Mouse (Mus musculus): Measurements from ENCODE around the gene 2700081O15Rik. TPM values are rescaled to one million over a fixed set of nuclear protein-coding genes. Genes with fewer than 3 reads are reported as not detected.

Gene 2700081O15Rik
- polyA plus RNA-seq, 1 experiment from 2014 or later = 17.2 TPM

- ATAC-seq (ENCODE audit: low FRiP score, low read depth) = no peak
- peaks cover 27% of the 10 kb centered on the region for H3K36me3 ChIP-seq
- peak overlapping the region; percentile 93 for H3K4me2 ChIP-seq
Observed at GRCm38 (mm10) chr19:7422656-7423027, 5.2 kb downstream of the 2700081O15Rik start.

GRCm38 (mm10) chr19:7423028-7423655 lies 5.7 kb downstream of the 2700081O15Rik start:
- Histone ChIP-seq H3K4me2 (peak overlapping the region; percentile 93), H3K27ac (replicated peaks) (peak overlapping the region; percentile 86), H3K27me3 (no peaks in the 10 kb centered on the region), H3K9me3 (no peaks in the 10 kb centered on the region), H3K36me3 (peaks cover 32% of the 10 kb centered on the region), H3K4me1 (replicated peaks) (peaks cover 68% of the 10 kb centered on the region), H3K9ac (peak overlapping the region; percentile 55), H3K4me3 (peak overlapping the region; percentile 34)
- ATAC-seq (ENCODE audit: low FRiP score, low read depth) = peak; percentile 77
- 6% methylated on average over 51 of the region's 51 CpGs for WGBS

More at GRCm38 (mm10) chr19:7422656-7423027, 5.2 kb downstream of the 2700081O15Rik start:
- peak overlapping the region; percentile 55 for H3K9ac ChIP-seq
- peak overlapping the region; percentile 34 for H3K4me3 ChIP-seq
- 13% methylated on average over 29 of the region's 35 CpGs for WGBS
- no peaks in the 10 kb centered on the region for H3K27me3 ChIP-seq
- peak overlapping the region; percentile 86 for H3K27ac ChIP-seq (replicated peaks)
- H3K4me1 ChIP-seq (replicated peaks) = peaks cover 68% of the 10 kb centered on the region
- no peaks in the 10 kb centered on the region for H3K9me3 ChIP-seq

GRCm38 (mm10) chr19:7423656-7424030 lies 6.2 kb downstream of the 2700081O15Rik start:
- Histone ChIP-seq H3K4me1 (replicated peaks) (peaks cover 68% of the 10 kb centered on the region), H3K27me3 (no peaks in the 10 kb centered on the region), H3K36me3 (peaks cover 37% of the 10 kb centered on the region), H3K9ac (peak overlapping the region; percentile 55), H3K9me3 (no peaks in the 10 kb centered on the region), H3K27ac (replicated peaks) (peak overlapping the region; percentile 86), H3K4me2 (peak overlapping the region; percentile 93), H3K4me3 (peak overlapping the region; percentile 34)
- no peak; the same call in 1 of the 2 replicates for ATAC-seq (ENCODE audit: low FRiP score, low read depth)
- WGBS = 17% methylated on average over 16 of the region's 16 CpGs

GRCm38 (mm10) chr19:7424131-7424530 lies 6.7 kb downstream of the 2700081O15Rik start:
- no peaks in the 10 kb centered on the region for H3K9me3 ChIP-seq
- H3K27ac ChIP-seq (replicated peaks) = peak overlapping the region; percentile 86
- H3K4me3 ChIP-seq = peak overlapping the region; percentile 34
- 44% methylated on average over 7 of the region's 7 CpGs for WGBS
- H3K36me3 ChIP-seq = peaks cover 41% of the 10 kb centered on the region
- no peaks in the 10 kb centered on the region for H3K27me3 ChIP-seq
- peaks cover 64% of the 10 kb centered on the region for H3K4me1 ChIP-seq (replicated peaks)
- ATAC-seq (ENCODE audit: low FRiP score, low read depth) = no peak
- H3K9ac ChIP-seq = peak overlapping the region; percentile 55; the same call in 1 of the 2 replicates
- H3K4me2 ChIP-seq = peak overlapping the region; percentile 93

GRCm38 (mm10) chr19:7424590-7425397 lies 7.4 kb downstream of the 2700081O15Rik start:
- WGBS = 51% methylated on average over 8 of the region's 8 CpGs
- Histone ChIP-seq H3K4me3 (peak overlapping the region; percentile 34; the same call in 1 of the 2 replicates), H3K9ac (peak overlapping the region; percentile 5; the same call in 1 of the 2 replicates), H3K4me2 (peak overlapping the region; percentile 93), H3K9me3 (no peaks in the 10 kb centered on the region), H3K36me3 (peaks cover 47% of the 10 kb centered on the region), H3K27ac (replicated peaks) (peak overlapping the region; percentile 86), H3K4me1 (replicated peaks) (peaks cover 57% of the 10 kb centered on the region), H3K27me3 (no peaks in the 10 kb centered on the region)
- ATAC-seq (ENCODE audit: low FRiP score, low read depth) = no peak

- peaks cover 51% of the 10 kb centered on the region for H3K4me1 ChIP-seq (replicated peaks)
Observed at GRCm38 (mm10) chr19:7425398-7425775, 8.0 kb downstream of the 2700081O15Rik start.

GRCm38 (mm10) chr19:7434887-7435286 lies 17.5 kb downstream of the 2700081O15Rik start:
- peaks cover 3% of the 10 kb centered on the region; the same call in 1 of the 2 replicates for H3K4me1 ChIP-seq (replicated peaks)
- H3K36me3 ChIP-seq = peaks cover 50% of the 10 kb centered on the region
- no peak overlapping the region for H3K4me2 ChIP-seq
- H3K9me3 ChIP-seq = no peaks in the 10 kb centered on the region
- WGBS = 82% methylated on average over 2 of the region's 2 CpGs
- no peak overlapping the region for H3K4me3 ChIP-seq
- no peak for ATAC-seq (ENCODE audit: low FRiP score, low read depth)
- H3K9ac ChIP-seq = no peak overlapping the region
- H3K27me3 ChIP-seq = no peaks in the 10 kb centered on the region
- H3K27ac ChIP-seq (replicated peaks) = no peak overlapping the region

More at GRCm38 (mm10) chr19:7425398-7425775, 8.0 kb downstream of the 2700081O15Rik start:
- no peaks in the 10 kb centered on the region for H3K9me3 ChIP-seq
- WGBS = 47% methylated on average over 3 of the region's 3 CpGs
- no peak for ATAC-seq (ENCODE audit: low FRiP score, low read depth)
- H3K36me3 ChIP-seq = peaks cover 49% of the 10 kb centered on the region
- H3K9ac ChIP-seq = no peak overlapping the region
- no peak overlapping the region for H3K27ac ChIP-seq (replicated peaks)
- no peak overlapping the region for H3K4me3 ChIP-seq
- H3K27me3 ChIP-seq = no peaks in the 10 kb centered on the region
- no peak overlapping the region for H3K4me2 ChIP-seq

- no peaks in the 10 kb centered on the region for H3K27me3 ChIP-seq
Observed at GRCm38 (mm10) chr19:7436061-7436970, 18.9 kb downstream of the 2700081O15Rik start.

GRCm38 (mm10) chr19:7438295-7438694 lies 20.9 kb downstream of the 2700081O15Rik start:
- H3K4me2 ChIP-seq = no peak overlapping the region
- H3K4me3 ChIP-seq = no peak overlapping the region
- H3K36me3 ChIP-seq = peaks cover 19% of the 10 kb centered on the region
- H3K9ac ChIP-seq = no peak overlapping the region
- no peak for ATAC-seq (ENCODE audit: low FRiP score, low read depth)
- H3K4me1 ChIP-seq (replicated peaks) = peaks cover 15% of the 10 kb centered on the region
- no peak overlapping the region for H3K27ac ChIP-seq (replicated peaks)
- H3K27me3 ChIP-seq = no peaks in the 10 kb centered on the region
- no peaks in the 10 kb centered on the region for H3K9me3 ChIP-seq

More at GRCm38 (mm10) chr19:7436061-7436970, 18.9 kb downstream of the 2700081O15Rik start:
- peaks cover 38% of the 10 kb centered on the region for H3K36me3 ChIP-seq
- WGBS = 74% methylated on average over 5 of the region's 5 CpGs
- H3K4me1 ChIP-seq (replicated peaks) = peaks cover 12% of the 10 kb centered on the region
- no peak overlapping the region for H3K4me2 ChIP-seq
- H3K27ac ChIP-seq (replicated peaks) = no peak overlapping the region
- no peak overlapping the region for H3K9ac ChIP-seq
- H3K9me3 ChIP-seq = no peaks in the 10 kb centered on the region
- H3K4me3 ChIP-seq = no peak overlapping the region
- ATAC-seq (ENCODE audit: low FRiP score, low read depth) = peak; percentile 39; the same call in 1 of the 2 replicates

- Histone ChIP-seq H3K4me2 (no peak overlapping the region), H3K4me1 (replicated peaks) (peaks cover 15% of the 10 kb centered on the region), H3K27ac (replicated peaks) (no peak overlapping the region), H3K27me3 (no peaks in the 10 kb centered on the region), H3K36me3 (peaks cover 7% of the 10 kb centered on the region; the same call in 1 of the 2 replicates), H3K9me3 (no peaks in the 10 kb centered on the region), H3K4me3 (no peak overlapping the region), H3K9ac (no peak overlapping the region)
- peak; percentile 52 for ATAC-seq (ENCODE audit: low FRiP score, low read depth)
- WGBS = 55% methylated on average over 14 of the region's 14 CpGs
Observed at GRCm38 (mm10) chr19:7441493-7441892, 24.1 kb downstream of the 2700081O15Rik start.

- H3K4me2 ChIP-seq = no peak overlapping the region
- H3K4me1 ChIP-seq (replicated peaks) = peaks cover 11% of the 10 kb centered on the region
- 92% methylated on average over 2 of the region's 2 CpGs for WGBS
- no peak overlapping the region for H3K27ac ChIP-seq (replicated peaks)
- no peaks in the 10 kb centered on the region for H3K9me3 ChIP-seq
- H3K27me3 ChIP-seq = no peaks in the 10 kb centered on the region
- no peak for ATAC-seq (ENCODE audit: low FRiP score, low read depth)
- H3K36me3 ChIP-seq = peaks cover 12% of the 10 kb centered on the region; the same call in 1 of the 2 replicates
- H3K9ac ChIP-seq = no peak overlapping the region
- H3K4me3 ChIP-seq = no peak overlapping the region
Observed at GRCm38 (mm10) chr19:7445105-7445504, 27.7 kb downstream of the 2700081O15Rik start.

Data from hindbrain, embryonic 15.5 days (tissue).